Mouse (Mus musculus) limb, embryonic 12.5 days (tissue): ENCODE results near the gene Ccdc69. TPM values are rescaled to one million over a fixed set of nuclear protein-coding genes. Genes with fewer than 3 reads are reported as not detected.

Source experiments
- ATAC-seq: fragments of 200-750 bp; cut with Nextera tagmentation; 2 replicates; pipeline ENCODE4 v1.8.0; 2017; ENCODE audit warnings: low read depth, moderate TSS enrichment; ENCODE audit not compliant: insufficient number of reproducible peaks, insufficient read depth, low FRiP score, low TSS enrichment
- H3K27ac ChIP-seq: fragments of 300-500 bp; sonication (generic); 2 replicates; pipeline ENCODE4 v1.5.1; 2016; ENCODE audit warnings: mild to moderate bottlenecking, moderate library complexity
- H3K27me3 ChIP-seq: fragments of 300-500 bp; sonication (generic); 2 replicates; pipeline ENCODE4 v1.6.1; 2016; ENCODE audit warnings: mild to moderate bottlenecking, moderate library complexity
- H3K36me3 ChIP-seq: fragments of 300-500 bp; sonication (generic); 2 replicates; pipeline ENCODE4 v1.6.1; 2016; ENCODE audit warnings: mild to moderate bottlenecking, moderate library complexity
- H3K4me1 ChIP-seq: fragments of 300-500 bp; sonication (generic); replicated peaks from 2 replicates; pipeline ENCODE4 v1.6.1; 2016
- H3K4me2 ChIP-seq: fragments of 300-500 bp; sonication (generic); 2 replicates; pipeline ENCODE4 v1.6.1; 2016; ENCODE audit warnings: mild to moderate bottlenecking, moderate library complexity
- H3K4me3 ChIP-seq: fragments of 300-500 bp; sonication (generic); replicated peaks from 2 replicates; pipeline ENCODE4 v1.5.1; 2016; ENCODE audit warnings: mild to moderate bottlenecking
- H3K9ac ChIP-seq: fragments of 300-500 bp; sonication (generic); replicated peaks from 2 replicates; pipeline ENCODE4 v1.6.1; 2016; ENCODE audit warnings: mild to moderate bottlenecking, moderate library complexity
- H3K9me3 ChIP-seq: fragments of 300-500 bp; sonication (generic); 2 replicates; pipeline ENCODE4 v1.6.1; 2016; ENCODE audit warnings: mild to moderate bottlenecking, moderate library complexity
- WGBS: fragments of 180-500 bp; shearing (Covaris S2); methylation state at CpG from one replicate; pipeline ENCODE4 v1.1.7; 2016; 5-methylcytosine and 5-hydroxymethylcytosine counted together
- polyA plus RNA-seq: library from polyadenylated mRNA; unstranded; fragments of >200 nt; fragmentation: Nextera tagmentation; extraction: Ambion mirVana; gene quantifications from 2 replicates; pipeline ENCODE4 v1.2.1, GENCODE M21; 2016

The Ccdc69 gene
- polyA plus RNA-seq, 1 experiment from 2014 or later, result 0.29 TPM

DNA sequence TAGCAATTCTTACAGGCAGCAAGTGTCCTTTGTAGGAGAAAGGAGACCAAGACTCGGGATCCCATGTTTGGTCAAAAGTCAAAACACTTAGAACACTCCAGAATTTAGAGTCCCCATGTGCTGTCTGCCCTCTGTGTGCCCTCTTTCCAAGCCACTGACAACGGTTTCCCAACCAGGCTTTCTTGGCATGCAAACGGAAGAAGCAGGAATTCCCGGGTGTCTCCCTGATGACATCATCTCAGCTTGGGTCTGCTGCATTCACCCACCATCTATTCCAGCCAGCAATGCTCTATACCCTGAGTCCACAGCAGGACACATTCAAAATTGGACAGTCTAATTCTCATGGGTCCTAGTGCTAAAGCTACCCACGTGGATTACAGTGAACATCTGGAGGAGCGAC, 56.1 kb downstream of the Ccdc69 start:
- Histone ChIP-seq H3K36me3 (peaks cover 61% of the 10 kb centered on the region), H3K27me3 (no peaks in the 10 kb centered on the region), H3K27ac (no peak overlapping the region), H3K9me3 (no peaks in the 10 kb centered on the region), H3K4me1 (peaks cover 44% of the 10 kb centered on the region), H3K4me3 (no peak overlapping the region), H3K9ac (no peak overlapping the region), H3K4me2 (no peak overlapping the region)
- WGBS, result 63% methylated on average over 6 of the region's 6 CpGs
- ATAC-seq, result no peak

DNA sequence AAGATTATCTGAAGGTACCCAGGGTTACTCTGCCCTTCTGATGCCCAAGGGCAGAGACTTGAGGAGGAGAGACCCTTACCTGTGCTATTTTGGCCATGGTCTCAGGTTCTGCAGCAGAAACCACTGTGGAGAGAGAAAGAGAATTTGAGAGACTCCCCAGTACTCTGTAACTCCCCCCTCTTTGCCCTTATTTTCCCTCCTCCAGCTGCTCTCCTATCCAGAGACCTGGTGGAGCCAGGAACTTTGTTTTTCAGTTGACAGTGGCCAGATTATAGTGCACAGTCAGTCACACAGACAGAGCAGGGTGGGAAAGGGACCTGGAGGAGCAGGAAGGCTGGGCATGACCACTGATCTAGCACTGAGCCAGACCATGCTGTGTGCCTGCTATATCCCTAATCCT, 56.5 kb downstream of the Ccdc69 start:
- no peak overlapping the region for H3K9ac ChIP-seq
- no peaks in the 10 kb centered on the region for H3K9me3 ChIP-seq
- peaks cover 57% of the 10 kb centered on the region for H3K36me3 ChIP-seq
- H3K4me1 ChIP-seq, result peaks cover 44% of the 10 kb centered on the region
- H3K27ac ChIP-seq, result no peak overlapping the region
- no peak overlapping the region for H3K4me2 ChIP-seq
- H3K4me3 ChIP-seq, result no peak overlapping the region
- no peaks in the 10 kb centered on the region for H3K27me3 ChIP-seq
- no peak for ATAC-seq

DNA sequence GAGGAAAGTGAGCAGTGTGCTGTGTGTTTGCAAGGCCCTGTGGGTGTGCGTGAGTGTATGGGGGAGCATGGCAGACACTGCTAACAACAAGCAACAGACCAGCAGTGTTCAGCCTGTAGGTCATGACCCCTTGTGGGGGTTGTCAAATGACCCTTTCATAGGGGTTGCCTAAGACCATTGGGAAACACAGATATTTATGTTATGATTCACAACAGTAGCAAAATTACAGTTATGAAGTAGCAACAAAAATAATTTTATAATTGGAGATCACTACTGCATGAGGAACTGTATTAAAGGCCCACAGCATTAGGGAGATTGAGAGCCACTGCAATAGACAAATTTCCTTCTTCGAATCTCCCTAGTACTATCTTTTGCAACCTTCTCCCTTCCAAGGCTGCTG, 58.2 kb downstream of the Ccdc69 start:
- ATAC-seq, result no peak
- no peaks in the 10 kb centered on the region for H3K9me3 ChIP-seq
- no peak overlapping the region for H3K4me2 ChIP-seq
- H3K9ac ChIP-seq, result no peak overlapping the region
- H3K27me3 ChIP-seq, result no peaks in the 10 kb centered on the region
- no peak overlapping the region for H3K4me3 ChIP-seq
- H3K27ac ChIP-seq, result no peak overlapping the region
- peaks cover 54% of the 10 kb centered on the region for H3K36me3 ChIP-seq
- peaks cover 43% of the 10 kb centered on the region for H3K4me1 ChIP-seq
- 88% methylated on average over 2 of the region's 2 CpGs for WGBS

DNA sequence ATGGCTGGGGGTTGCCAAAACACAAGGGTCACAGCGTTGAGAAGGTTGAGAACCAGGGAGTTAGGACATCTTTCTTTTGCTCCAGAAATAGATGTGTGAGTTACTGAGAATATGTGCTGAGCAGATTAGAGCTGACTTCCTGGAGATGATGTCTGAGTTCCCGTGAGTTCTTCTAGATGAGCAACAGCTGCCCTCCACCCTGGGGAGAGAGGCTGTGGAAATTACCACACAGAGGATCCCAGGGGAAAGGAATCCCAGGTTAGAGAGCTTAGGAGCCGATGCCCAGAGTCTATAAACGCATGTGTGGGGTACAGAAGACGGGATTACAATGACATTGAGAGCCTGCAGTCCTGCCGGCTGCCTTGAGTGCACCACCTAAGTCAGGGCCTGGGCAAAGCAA, 59.9 kb downstream of the Ccdc69 start:
- peaks cover 27% of the 10 kb centered on the region for H3K4me1 ChIP-seq
- no peaks in the 10 kb centered on the region for H3K9me3 ChIP-seq
- ATAC-seq, result no peak
- no peak overlapping the region for H3K4me2 ChIP-seq
- no peak overlapping the region for H3K9ac ChIP-seq
- H3K36me3 ChIP-seq, result peaks cover 71% of the 10 kb centered on the region
- 71% methylated on average over 6 of the region's 6 CpGs for WGBS
- no peak overlapping the region for H3K27ac ChIP-seq
- no peaks in the 10 kb centered on the region for H3K27me3 ChIP-seq
- H3K4me3 ChIP-seq, result no peak overlapping the region

DNA sequence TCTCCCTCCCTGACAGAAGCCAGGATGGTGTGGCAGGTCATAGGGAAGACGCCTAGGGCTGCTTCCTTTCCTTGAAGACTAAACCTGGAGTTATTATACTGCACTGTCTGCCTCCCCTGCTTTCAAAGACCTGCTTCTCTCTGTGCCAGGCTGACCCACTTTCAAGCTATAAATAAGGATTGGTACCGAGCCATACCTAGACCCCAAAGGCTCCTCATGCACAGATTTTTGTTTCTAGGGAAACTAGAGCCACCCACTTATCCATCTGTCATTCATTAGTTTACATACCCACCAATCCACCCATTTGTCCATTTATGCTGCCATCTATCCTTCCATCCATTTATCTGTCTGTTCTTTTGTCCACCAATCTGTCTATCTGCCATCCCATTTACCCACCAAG, 60.7 kb downstream of the Ccdc69 start:
- Histone ChIP-seq H3K9me3 (no peaks in the 10 kb centered on the region), H3K27me3 (no peaks in the 10 kb centered on the region), H3K4me3 (no peak overlapping the region), H3K4me1 (peaks cover 18% of the 10 kb centered on the region), H3K36me3 (peaks cover 80% of the 10 kb centered on the region), H3K9ac (no peak overlapping the region), H3K4me2 (no peak overlapping the region), H3K27ac (no peak overlapping the region)
- WGBS, result 74% methylated on average over 2 of the region's 2 CpGs
- ATAC-seq, result no peak

DNA sequence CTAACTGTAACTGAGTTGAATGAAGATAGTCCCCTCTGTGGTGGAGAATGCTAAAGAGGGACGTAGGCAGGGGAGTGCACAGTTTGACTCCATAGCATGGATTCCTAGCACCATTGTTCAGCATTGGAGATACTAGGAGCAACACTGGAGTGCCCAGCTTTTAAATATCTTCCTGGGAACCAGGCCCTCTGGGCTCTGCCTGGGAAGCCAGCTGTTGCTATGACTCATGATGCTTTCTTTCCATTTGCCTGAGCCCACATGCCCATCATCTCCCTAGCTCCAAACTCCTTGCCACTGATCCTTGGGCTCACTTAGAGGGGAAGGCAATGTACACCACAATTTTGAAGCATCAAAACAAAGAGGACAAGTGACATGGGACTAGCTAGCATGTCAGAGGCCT, 61.2 kb downstream of the Ccdc69 start:
- H3K4me3 ChIP-seq, result no peak overlapping the region
- H3K9me3 ChIP-seq, result no peaks in the 10 kb centered on the region
- H3K27me3 ChIP-seq, result no peaks in the 10 kb centered on the region
- WGBS, result 91% methylated on average over 1 of the region's 1 CpGs
- H3K36me3 ChIP-seq, result peaks cover 82% of the 10 kb centered on the region
- peaks cover 14% of the 10 kb centered on the region for H3K4me1 ChIP-seq
- no peak overlapping the region for H3K9ac ChIP-seq
- no peak overlapping the region for H3K27ac ChIP-seq
- ATAC-seq, result no peak
- no peak overlapping the region for H3K4me2 ChIP-seq

DNA sequence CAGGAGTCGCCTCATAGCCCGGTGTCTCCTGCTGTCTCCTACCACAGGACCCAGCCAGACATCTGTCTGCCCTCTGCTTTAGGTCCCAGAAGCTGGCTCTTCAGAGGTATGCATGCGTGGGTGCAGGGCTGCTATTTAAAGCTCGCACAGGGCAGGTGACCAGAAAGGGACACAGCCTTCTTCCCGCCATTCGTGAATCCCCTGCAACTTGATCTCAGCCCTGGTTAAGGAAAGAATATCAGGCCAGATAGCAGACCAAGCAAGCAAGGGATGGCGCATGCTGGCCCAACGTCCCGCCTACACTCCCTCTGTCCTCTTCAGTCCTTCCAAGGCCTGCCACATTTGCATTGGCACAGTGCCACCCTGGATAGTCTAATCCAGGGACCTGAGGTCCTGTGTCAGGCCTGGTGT, 62.1 kb downstream of the Ccdc69 start:
- WGBS, result 73% methylated on average over 9 of the region's 9 CpGs
- no peak overlapping the region for H3K9ac ChIP-seq
- H3K4me2 ChIP-seq, result no peak overlapping the region
- no peaks in the 10 kb centered on the region for H3K27me3 ChIP-seq
- H3K9me3 ChIP-seq, result no peaks in the 10 kb centered on the region
- H3K36me3 ChIP-seq, result peaks cover 82% of the 10 kb centered on the region
- ATAC-seq, result no peak
- H3K4me3 ChIP-seq, result no peak overlapping the region
- H3K27ac ChIP-seq, result no peak overlapping the region
- peaks cover 8% of the 10 kb centered on the region for H3K4me1 ChIP-seq

- no peaks in the 10 kb centered on the region for H3K27me3 ChIP-seq
- H3K36me3 ChIP-seq, result peaks cover 83% of the 10 kb centered on the region
- peaks cover 8% of the 10 kb centered on the region for H3K4me1 ChIP-seq
- H3K27ac ChIP-seq, result no peak overlapping the region
- no peak overlapping the region for H3K9ac ChIP-seq
- 84% methylated on average over 3 of the region's 3 CpGs for WGBS
- no peak overlapping the region for H3K4me2 ChIP-seq
- ATAC-seq, result no peak
- H3K9me3 ChIP-seq, result no peaks in the 10 kb centered on the region
- H3K4me3 ChIP-seq, result no peak overlapping the region
Measured at GRCm38 (mm10) chr11:55015264-55015663, 62.7 kb downstream of the Ccdc69 start.

DNA sequence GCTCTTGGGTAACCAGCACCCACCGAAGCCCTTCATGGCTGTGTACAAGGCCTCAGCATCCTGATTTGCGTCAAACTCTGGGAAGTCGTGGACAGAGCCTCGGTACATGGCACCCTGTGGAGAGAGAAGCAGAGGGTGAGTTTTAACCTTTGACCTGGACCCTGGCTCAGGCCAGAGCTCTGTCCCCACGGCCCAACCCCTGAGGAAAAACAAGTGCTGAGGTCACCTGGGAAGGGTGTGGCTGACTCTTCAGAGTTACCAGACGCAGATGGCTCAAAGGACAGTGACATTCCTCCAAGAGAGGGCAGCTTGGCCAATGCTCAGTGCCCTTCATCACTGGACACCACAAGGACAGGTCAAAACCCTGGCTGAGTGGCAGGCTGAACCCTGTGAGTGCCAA, 64.1 kb downstream of the Ccdc69 start:
- Histone ChIP-seq H3K4me1 (no peaks in the 10 kb centered on the region), H3K27me3 (no peaks in the 10 kb centered on the region), H3K27ac (no peak overlapping the region), H3K4me3 (no peak overlapping the region), H3K4me2 (no peak overlapping the region), H3K36me3 (peaks cover 83% of the 10 kb centered on the region), H3K9ac (no peak overlapping the region), H3K9me3 (no peaks in the 10 kb centered on the region)
- no peak for ATAC-seq
- 80% methylated on average over 6 of the region's 6 CpGs for WGBS

- Histone ChIP-seq H3K9ac (no peak overlapping the region), H3K36me3 (peaks cover 83% of the 10 kb centered on the region), H3K4me3 (no peak overlapping the region), H3K27me3 (no peaks in the 10 kb centered on the region), H3K9me3 (no peaks in the 10 kb centered on the region), H3K27ac (no peak overlapping the region), H3K4me2 (no peak overlapping the region), H3K4me1 (no peaks in the 10 kb centered on the region)
- 79% methylated on average over 5 of the region's 5 CpGs for WGBS
- no peak for ATAC-seq
Measured at GRCm38 (mm10) chr11:55012551-55013521, 65.1 kb downstream of the Ccdc69 start.

GRCm38 (mm10) chr11:55011440-55011839, 66.5 kb downstream of the Ccdc69 start:
- Histone ChIP-seq H3K27me3 (no peaks in the 10 kb centered on the region), H3K4me2 (no peak overlapping the region), H3K27ac (no peak overlapping the region), H3K4me1 (no peaks in the 10 kb centered on the region), H3K36me3 (peaks cover 93% of the 10 kb centered on the region), H3K9me3 (no peaks in the 10 kb centered on the region), H3K9ac (no peak overlapping the region), H3K4me3 (no peak overlapping the region)
- 91% methylated on average over 3 of the region's 3 CpGs for WGBS
- no peak for ATAC-seq

- Histone ChIP-seq H3K9me3 (no peaks in the 10 kb centered on the region), H3K4me1 (no peaks in the 10 kb centered on the region), H3K27me3 (no peaks in the 10 kb centered on the region), H3K4me2 (no peak overlapping the region), H3K36me3 (peaks cover 100% of the 10 kb centered on the region), H3K27ac (no peak overlapping the region), H3K9ac (no peak overlapping the region), H3K4me3 (no peak overlapping the region)
- ATAC-seq, result no peak
- WGBS, result 84% methylated on average over 6 of the region's 6 CpGs
Measured at GRCm38 (mm10) chr11:55008230-55008629, 69.7 kb downstream of the Ccdc69 start.
